25 mouse cellular contexts compared by ENCODE assay signal in the genomic region with DNA sequence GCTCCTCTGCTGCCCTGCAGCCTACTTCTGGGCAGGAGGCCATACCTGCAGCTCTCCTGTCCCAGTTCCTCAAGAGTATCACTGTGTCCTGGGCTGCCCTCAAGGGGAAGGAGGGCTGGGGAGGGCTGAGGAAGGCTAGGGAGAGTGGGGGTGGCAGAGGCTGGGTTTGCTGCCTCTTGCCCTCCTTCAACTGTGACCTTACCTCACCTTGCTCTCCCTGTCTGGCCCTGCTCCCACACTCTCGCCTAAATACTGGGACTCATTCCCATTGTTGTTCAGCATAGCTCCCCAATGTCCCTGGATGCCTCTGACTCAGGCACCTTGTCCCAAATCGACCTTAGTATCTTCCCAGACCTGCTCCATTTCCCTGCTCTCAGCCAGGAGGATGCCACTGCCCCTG. TPM values are rescaled to one million over a fixed set of nuclear protein-coding genes. Genes with fewer than 3 reads are reported as not detected.
DNase-seq lines count a peak whose midpoint lies in the region; ATAC-seq and TF ChIP-seq lines count a peak whose summit lies in the region.
"Had no signal": no experiment of that assay in that cellular context is flagged by ENCODE, and none has a peak within 500 bp of the region (broad histone marks: within the 10 kb centered on the region; RNA-seq: fewer than 3 reads in every experiment).

No protein-coding gene starts in this region.

- H3K9me3 ChIP-seq in heart, embryonic 11.5 days (replicated peaks; ENCODE audit: control insufficient read depth, low read length) = no peaks in the 10 kb centered on the region
- H3K9me3 ChIP-seq in heart, embryonic 13.5 days = no peaks in the 10 kb centered on the region
- no peaks in the 10 kb centered on the region for H3K9me3 ChIP-seq in forebrain, postnatal 0 days (ENCODE audit: low read length)
- H3K9me3 ChIP-seq: G1E; intestine, embryonic 15.5 days had no signal

- 52% methylated on average over 2 of the region's 2 CpGs for WGBS in heart, embryonic 11.5 days (ENCODE audit: insufficient replicate concordance)
- 21% methylated on average over 2 of the region's 2 CpGs for WGBS in heart, embryonic 13.5 days
- whole genome bisulfite sequencing in forebrain, postnatal 0 days = 37% methylated on average over 2 of the region's 2 CpGs

- H3K4me1 ChIP-seq in heart, embryonic 11.5 days (ENCODE audit: control insufficient read depth, insufficient read depth, low read length) = no peaks in the 10 kb centered on the region
- H3K4me1 ChIP-seq in heart, embryonic 13.5 days = no peaks in the 10 kb centered on the region; the same call in 1 of the 2 replicates
- H3K4me1 ChIP-seq in forebrain, postnatal 0 days (ENCODE audit: insufficient read depth) = no peaks in the 10 kb centered on the region
- H3K4me1 ChIP-seq: forebrain, embryonic 10.5 days had no signal

- no peak overlapping the region for H3K4me2 ChIP-seq in heart, embryonic 11.5 days
- H3K4me2 ChIP-seq in heart, embryonic 13.5 days = no peak overlapping the region
- H3K4me2 ChIP-seq in forebrain, postnatal 0 days (ENCODE audit: low read depth) = no peak overlapping the region
- H3K4me2 ChIP-seq: intestine, embryonic 15.5 days; liver, embryonic 11.5 days; midbrain, embryonic 11.5 days had no signal

- no peak for TF ChIP-seq CTCF in forebrain, postnatal 0 days (IDR thresholded peaks at IDR 0.05; ENCODE audit: low read depth)

- H3K27ac ChIP-seq in heart, embryonic 11.5 days (ENCODE audit: low read depth, low read length) = no peak overlapping the region
- no peak overlapping the region for H3K27ac ChIP-seq in heart, embryonic 13.5 days (replicated peaks)
- no peak overlapping the region for H3K27ac ChIP-seq in forebrain, postnatal 0 days (ENCODE audit: low read depth, low read length)
- H3K27ac ChIP-seq: forebrain, embryonic 10.5 days; intestine, embryonic 15.5 days had no signal

- H3K9ac ChIP-seq in heart, embryonic 11.5 days (ENCODE audit: low read depth, low read length) = no peak overlapping the region
- H3K9ac ChIP-seq in heart, embryonic 13.5 days = no peak overlapping the region
- H3K9ac ChIP-seq in forebrain, postnatal 0 days = no peak overlapping the region
- H3K9ac ChIP-seq: intestine, embryonic 15.5 days had no signal

- H3K36me3 ChIP-seq in heart, embryonic 11.5 days (ENCODE audit: control insufficient read depth, insufficient read depth, low read length) = no peaks in the 10 kb centered on the region
- H3K36me3 ChIP-seq in heart, embryonic 13.5 days = no peaks in the 10 kb centered on the region
- H3K36me3 ChIP-seq in forebrain, postnatal 0 days (ENCODE audit: insufficient read depth) = no peaks in the 10 kb centered on the region
- H3K36me3 ChIP-seq: forebrain, embryonic 10.5 days; G1E; intestine, embryonic 15.5 days had no signal

- no peak overlapping the region for H3K4me3 ChIP-seq in heart, embryonic 11.5 days (ENCODE audit: low read depth, low read length)
- H3K4me3 ChIP-seq in heart, embryonic 13.5 days = no peak overlapping the region
- no peak overlapping the region for H3K4me3 ChIP-seq in forebrain, postnatal 0 days (ENCODE audit: low read depth, low read length)
- H3K4me3 ChIP-seq: forebrain, embryonic 10.5 days; intestine, embryonic 15.5 days; myocyte had no signal

- ATAC-seq in heart, embryonic 11.5 days (replicated peaks; ENCODE audit: insufficient number of reproducible peaks, low FRiP score, low TSS enrichment) = no peak
- peak; percentile 7; the same call in 1 of the 2 replicates for ATAC-seq in heart, embryonic 13.5 days (ENCODE audit: extremely low read depth, insufficient number of reproducible peaks, low FRiP score, low TSS enrichment)
- ATAC-seq in forebrain, postnatal 0 days = no peak
- ATAC-seq: intestine, embryonic 15.5 days had no signal

- no peaks in the 10 kb centered on the region for H3K27me3 ChIP-seq in heart, embryonic 11.5 days (ENCODE audit: control insufficient read depth, insufficient read depth, low read length)
- no peaks in the 10 kb centered on the region for H3K27me3 ChIP-seq in heart, embryonic 13.5 days (replicated peaks)
- no peaks in the 10 kb centered on the region for H3K27me3 ChIP-seq in forebrain, postnatal 0 days (ENCODE audit: insufficient read depth, low read length)
- H3K27me3 ChIP-seq: intestine, embryonic 15.5 days had no signal

- DNase-seq in heart, adult 18-20 months = peak; percentile 68
- DNase-seq in kidney, postnatal 25 days = peak; percentile 33 to 70
- DNase-seq in kidney, postnatal 14 days = no peak
- DNase-seq in adrenal gland, postnatal 36 days = peak; percentile 40 to 65
- no peak for DNase-seq in forebrain, postnatal 0 days
- no peak for DNase-seq in layer of hippocampus, postnatal 14 days (ENCODE audit: low spot score in 2 of 2)
- DNase-seq: layer of hippocampus, adult 9-11 months; spleen, adult 18-20 months; thymus, postnatal 36 days had no signal

RNA-seq across cellular contexts. Expression of gene Ceacam16, which starts 3.1 kb away (rescaled TPM):
- not detected for total RNA-seq in heart, adult 18-20 months (2021)
- not detected in 2 replicates for polyA plus RNA-seq in heart, embryonic 11.5 days (2014; fragmentation: Nextera tagmentation; extraction: Ambion mirVana)
- total RNA-seq in adrenal gland, postnatal 36 days (2021) = not detected
- polyA plus RNA-seq in heart, embryonic 13.5 days (2015; fragmentation: Nextera tagmentation; extraction: Ambion mirVana) = 0.13 TPM in 1 of 2 replicates, not detected in the other
- total RNA-seq in forebrain, postnatal 0 days (2014; rRNA removed) = not detected in 2 replicates
- polyA plus RNA-seq in forebrain, postnatal 0 days (2015; fragmentation: Nextera tagmentation; extraction: Ambion mirVana) = 0.53 and 0.84 TPM in 2 replicates
- total RNA-seq in layer of hippocampus, postnatal 14 days (2021) = not detected
- total RNA-seq: gastrocnemius, postnatal 4 days; left cerebral cortex, postnatal 25 days had no signal
- polyA plus RNA-seq: brain, embryonic 14.5 days; embryonic facial prominence, embryonic 14.5 days; forebrain, embryonic 10.5 days; hindbrain, embryonic 11.5 days; intestine, embryonic 15.5 days; liver, embryonic 11.5 days; lung, embryonic 16.5 days; midbrain, embryonic 11.5 days; stomach, embryonic 16.5 days had no signal

RNA-seq across cellular contexts. Expression of gene Gm19345, which starts 12.4 kb away (rescaled TPM):
- total RNA-seq in heart, adult 18-20 months (2021) = not detected
- polyA plus RNA-seq in heart, embryonic 11.5 days (2014; fragmentation: Nextera tagmentation; extraction: Ambion mirVana) = not detected in 2 replicates
- under 1 TPM in 1 of 2 experiments, not detected in 1; 0.83 TPM for total RNA-seq in adrenal gland, postnatal 36 days (2021)
- polyA plus RNA-seq in heart, embryonic 13.5 days (2015; fragmentation: Nextera tagmentation; extraction: Ambion mirVana) = not detected in 2 replicates
- total RNA-seq in forebrain, postnatal 0 days (2014; rRNA removed) = 32.4 and 33.3 TPM in 2 replicates
- 14.6 and 16.4 TPM in 2 replicates for polyA plus RNA-seq in forebrain, postnatal 0 days (2015; fragmentation: Nextera tagmentation; extraction: Ambion mirVana)
- 1 to 10 TPM; 3.0 to 3.3 TPM for total RNA-seq in layer of hippocampus, postnatal 14 days (2021)
- total RNA-seq: G1E; gastrocnemius, postnatal 4 days had no signal
- polyA plus RNA-seq: forebrain, embryonic 10.5 days; G1E; liver, embryonic 11.5 days; midbrain, embryonic 11.5 days had no signal

RNA-seq across cellular contexts. Expression of gene Ceacam19, which starts 23.5 kb away (rescaled TPM):
- total RNA-seq in heart, adult 18-20 months (2021) = not detected
- not detected in 2 replicates for polyA plus RNA-seq in heart, embryonic 11.5 days (2014; fragmentation: Nextera tagmentation; extraction: Ambion mirVana)
- not detected for total RNA-seq in adrenal gland, postnatal 36 days (2021)
- polyA plus RNA-seq in heart, embryonic 13.5 days (2015; fragmentation: Nextera tagmentation; extraction: Ambion mirVana) = not detected in 2 replicates
- total RNA-seq in forebrain, postnatal 0 days (2014; rRNA removed) = not detected in 2 replicates
- not detected in 2 replicates for polyA plus RNA-seq in forebrain, postnatal 0 days (2015; fragmentation: Nextera tagmentation; extraction: Ambion mirVana)
- not detected for total RNA-seq in layer of hippocampus, postnatal 14 days (2021)
- total RNA-seq: gastrocnemius, postnatal 4 days; left cerebral cortex, postnatal 25 days had no signal
- polyA plus RNA-seq: cerebellum, adult 2 months; forebrain, embryonic 10.5 days; G1E; hindbrain, embryonic 11.5 days; intestine, embryonic 15.5 days; liver, embryonic 11.5 days; lung, embryonic 16.5 days; midbrain, embryonic 11.5 days had no signal

RNA-seq across cellular contexts. Expression of gene Bcl3, which starts 41.7 kb away (rescaled TPM):
- 1 to 10 TPM; 2.9 to 3.7 TPM for total RNA-seq in heart, adult 18-20 months (2021)
- 1.0 and 1.5 TPM in 2 replicates for polyA plus RNA-seq in heart, embryonic 11.5 days (2014; fragmentation: Nextera tagmentation; extraction: Ambion mirVana)
- 10 to 100 TPM; 19.5 to 51.0 TPM for total RNA-seq in adrenal gland, postnatal 36 days (2021)
- polyA plus RNA-seq in heart, embryonic 13.5 days (2015; fragmentation: Nextera tagmentation; extraction: Ambion mirVana) = 1.5 and 1.9 TPM in 2 replicates
- 0.43 and 0.77 TPM in 2 replicates for total RNA-seq in forebrain, postnatal 0 days (2014; rRNA removed)
- polyA plus RNA-seq in forebrain, postnatal 0 days (2015; fragmentation: Nextera tagmentation; extraction: Ambion mirVana) = 0.28 and 0.86 TPM in 2 replicates
- total RNA-seq in layer of hippocampus, postnatal 14 days (2021) = under 1 TPM; 0.38 to 0.78 TPM

RNA-seq across cellular contexts. Expression of gene Pvr, which starts 56.7 kb away (rescaled TPM):
- 10 to 100 TPM; 18.5 to 19.5 TPM for total RNA-seq in heart, adult 18-20 months (2021)
- polyA plus RNA-seq in heart, embryonic 11.5 days (2014; fragmentation: Nextera tagmentation; extraction: Ambion mirVana) = 12.0 and 13.0 TPM in 2 replicates
- total RNA-seq in adrenal gland, postnatal 36 days (2021) = 10 to 100 TPM; 28.8 to 33.7 TPM
- polyA plus RNA-seq in heart, embryonic 13.5 days (2015; fragmentation: Nextera tagmentation; extraction: Ambion mirVana) = 15.7 TPM in 2 replicates
- 12.0 and 12.8 TPM in 2 replicates for total RNA-seq in forebrain, postnatal 0 days (2014; rRNA removed)
- 4.2 and 6.1 TPM in 2 replicates for polyA plus RNA-seq in forebrain, postnatal 0 days (2015; fragmentation: Nextera tagmentation; extraction: Ambion mirVana)
- total RNA-seq in layer of hippocampus, postnatal 14 days (2021) = 10 to 100 TPM; 10.4 to 11.3 TPM
- polyA plus RNA-seq: G1E had no signal

Comparison
In these comparisons a context has a peak if more than half of its experiments do, and no peak if none do; other contexts are left out.
1. DNase-seq: peak in heart, adult 18-20 months (2 of 2), kidney, postnatal 25 days (2 of 2) and adrenal gland, postnatal 36 days (2 of 2); none in kidney, postnatal 14 days (single experiment), forebrain, postnatal 0 days (single experiment) and layer of hippocampus, postnatal 14 days (0 of 2).